8 mouse cellular contexts compared by ENCODE assay signal in genomic region chr19:55063272-55063671, GRCm38 (mm10).
A peak's percentile ranks its signal among the peaks of the same experiment; 100 is the strongest.
DNase-seq lines count a peak whose midpoint lies in the region; ATAC-seq and TF ChIP-seq lines count a peak whose summit lies in the region.
"Had no signal": no experiment of that assay in that cellular context is flagged by ENCODE, and none has a peak within 500 bp of the region (broad histone marks: within the 10 kb centered on the region; RNA-seq: fewer than 3 reads in every experiment).

No protein-coding gene starts in this region.

- peaks cover 13% of the 10 kb centered on the region for H3K9me3 ChIP-seq in heart, embryonic 16.5 days (replicated peaks; ENCODE audit: control insufficient read depth, low read length)

- 38% methylated on average over 6 of the region's 6 CpGs for WGBS in heart, embryonic 16.5 days

- peaks cover 5% of the 10 kb centered on the region; the same call in 1 of the 2 replicates for H3K36me3 ChIP-seq in heart, embryonic 16.5 days (ENCODE audit: control insufficient read depth, insufficient read depth)

- DNase-seq in 416B (ENCODE audit: low read depth) = peak; percentile 59
- peak; percentile 30 for DNase-seq in CD4-positive helper T cell, adult 2 months (ENCODE audit: low read depth, low spot score)
- peak; percentile 61 for DNase-seq in lung, postnatal 36 days
- DNase-seq in spleen, postnatal 10 days (ENCODE audit: low spot score in 2 of 2) = no peak
- DNase-seq in left cerebral cortex, adult 2 months (ENCODE audit: extremely low spot score in 1 of 2, low spot score in 2 of 2) = no peak
- no peak for DNase-seq in testis, postnatal 10 days (ENCODE audit: low spot score)

- H3K4me2 ChIP-seq in heart, embryonic 16.5 days (ENCODE audit: low read depth, low read length) = 0 out of 2 replicates have a peak overlapping the region, but pooled peaks have one; percentile 28

- intact Hi-C loops in left cerebral cortex, adult 2 months (cut with DNase I) = loop anchor here (5.0 to 10.0 kb wide), 3 partner anchors 531 to 1418 kb away; no protein-coding TSS in a partner anchor

- H3K9ac ChIP-seq in heart, embryonic 16.5 days (ENCODE audit: low read length) = no peak overlapping the region

- H3K4me3 ChIP-seq in heart, embryonic 16.5 days (ENCODE audit: low read length) = no peak overlapping the region
- no peak overlapping the region for H3K4me3 ChIP-seq in left cerebral cortex, adult 2 months
- H3K4me3 ChIP-seq: megakaryocyte, embryonic 14.5 days had no signal

- no peak; the same call in 1 of the 2 replicates for ATAC-seq in heart, embryonic 16.5 days (replicated peaks; ENCODE audit: extremely low read depth, insufficient read depth, low FRiP score)

- TF ChIP-seq CTCF in left cerebral cortex, adult 2 months (IDR thresholded peaks at IDR 0.05) = no peak

- H3K27me3 ChIP-seq in heart, embryonic 16.5 days (ENCODE audit: control insufficient read depth, insufficient read depth, low read length) = no peaks in the 10 kb centered on the region

- H3K27ac ChIP-seq in heart, embryonic 16.5 days (ENCODE audit: low read length) = no peak overlapping the region
- H3K27ac ChIP-seq in left cerebral cortex, adult 2 months = no peak overlapping the region

- H3K4me1 ChIP-seq in heart, embryonic 16.5 days (ENCODE audit: control insufficient read depth, insufficient read depth, low read length) = peaks cover 5% of the 10 kb centered on the region; the same call in 1 of the 2 replicates

Comparison
In these comparisons a context has a peak if more than half of its experiments do, and no peak if none do; other contexts are left out.
1. DNase-seq: peak in 416B (single experiment), CD4-positive helper T cell, adult 2 months (single experiment) and lung, postnatal 36 days (single experiment); none in spleen, postnatal 10 days (0 of 2), left cerebral cortex, adult 2 months (0 of 2) and testis, postnatal 10 days (single experiment).